Mouse (Mus musculus): ENCODE measurements around the gene Msx3. TPM values are rescaled to one million over a fixed set of nuclear protein-coding genes. Genes with fewer than 3 reads are reported as not detected.

Gene Msx3
- 0.02 and 0.23 TPM in 2 replicates for polyA plus RNA-seq (2012; rRNA removed)

DNA sequence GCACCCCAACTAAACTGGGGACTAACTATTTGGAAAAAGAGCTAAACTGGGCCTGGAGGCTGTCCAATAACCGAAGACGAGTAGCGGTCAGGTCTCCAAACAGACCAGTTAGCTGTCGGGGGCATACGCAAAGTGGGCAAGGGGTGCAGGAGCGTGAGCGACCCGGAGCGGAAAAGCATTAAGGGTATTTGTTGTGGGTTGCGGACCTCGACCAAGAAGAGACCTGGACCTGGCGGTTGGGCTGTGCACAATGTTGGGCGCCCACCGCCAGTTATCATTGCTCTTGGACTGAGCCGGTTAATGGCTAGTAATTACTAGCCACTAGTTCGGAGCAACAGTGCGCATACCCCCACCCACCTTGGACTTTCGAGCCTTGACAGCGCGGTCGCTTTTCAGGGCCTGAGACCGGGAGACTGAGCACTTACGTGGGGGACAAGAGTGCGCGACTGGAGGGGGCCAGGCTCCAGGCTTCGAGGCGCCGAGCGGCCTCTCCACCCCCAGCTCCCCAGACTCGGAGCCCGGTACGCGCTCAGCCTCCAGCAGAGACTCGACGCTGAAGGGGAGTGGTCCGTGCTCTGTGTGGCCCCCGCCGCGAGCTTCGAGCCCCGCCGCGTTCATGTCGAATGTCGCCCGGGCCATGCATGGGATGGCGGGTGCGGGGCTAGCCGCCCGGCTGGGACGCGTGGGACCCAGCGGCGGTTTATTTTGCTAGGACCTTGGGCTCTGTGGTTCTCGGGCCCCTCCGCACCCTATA lies at the start of gene Msx3:
TSS of gene Msx3 (minus strand) at position 729 of the 754 bp plus-strand sequence.

DNA sequence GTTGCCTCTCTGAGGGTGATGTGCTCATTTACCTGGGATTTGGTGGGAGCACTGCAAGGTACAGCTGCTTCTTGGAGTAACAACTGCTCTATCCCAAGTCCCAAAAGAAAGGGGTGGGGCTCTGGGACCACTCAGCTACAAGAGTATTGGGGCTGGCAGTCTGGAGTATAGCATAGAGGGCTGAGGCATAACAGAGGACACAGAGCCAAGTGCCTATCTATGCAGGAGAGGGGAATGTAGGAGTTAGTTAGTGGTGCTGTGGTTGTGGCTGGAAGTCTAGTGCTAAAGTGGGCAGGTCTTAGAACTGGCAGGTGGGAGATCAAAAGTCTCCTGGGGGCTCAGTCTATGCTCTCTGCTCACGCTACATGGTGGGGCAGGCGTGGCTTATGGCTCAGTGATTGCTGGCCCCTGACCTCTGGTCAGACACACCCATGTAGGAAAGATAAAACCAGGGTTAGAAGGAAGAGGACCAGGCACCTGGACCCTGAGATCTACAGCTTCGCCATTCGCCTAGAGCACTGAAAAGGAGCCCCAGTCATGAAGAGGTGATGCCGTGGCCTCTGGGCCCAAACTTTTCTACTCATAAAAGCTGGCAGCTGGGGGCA lies 44.1 kb upstream of the Msx3 start, which contains the start of gene Prap1:
TSS of gene Prap1 (plus strand) at position 472 of the 605 bp plus-strand sequence.

GRCm38 (mm10) chr7:140082242-140082678 lies 33.4 kb upstream of the Msx3 start, which contains the start of gene Caly:
Gene Caly, minus strand, starts transcription at chr7:140082548.

GRCm38 (mm10) chr7:140036281-140037170 lies 12.4 kb downstream of the Msx3 start, which contains the start of the genes Zfp511 and Tubgcp2:
Gene Zfp511, plus strand, starts transcription at chr7:140036391.
Gene Tubgcp2, minus strand, starts transcription at chr7:140036669.

Other genes with a start within 250 kb of the Msx3 start
- gene Adgra1, start 214.9 kb downstream of the Msx3 start, polyA plus RNA-seq (2012; rRNA removed), result 0.53 and 0.76 TPM in 2 replicates
- 0.08 and 0.10 TPM in 2 replicates for gene Kndc1, start 154.4 kb downstream of the Msx3 start, polyA plus RNA-seq (2012; rRNA removed)
- 0.13 TPM in 1 of 2 replicates, not detected in the other for gene Utf1, start 105.3 kb downstream of the Msx3 start, polyA plus RNA-seq (2012; rRNA removed)
- 0.19 TPM in 1 of 2 replicates, not detected in the other for gene 6430531B16Rik, start 70.3 kb downstream of the Msx3 start, polyA plus RNA-seq (2012; rRNA removed)
- gene Adam8, start 56.5 kb downstream of the Msx3 start, polyA plus RNA-seq (2012; rRNA removed), result 3.8 and 6.5 TPM in 2 replicates
- 26.5 and 83.0 TPM in 2 replicates for gene Zfp511, start 12.7 kb downstream of the Msx3 start, polyA plus RNA-seq (2012; rRNA removed)
- gene Tubgcp2, start 12.4 kb downstream of the Msx3 start, polyA plus RNA-seq (2012; rRNA removed), result 4.4 and 5.4 TPM in 2 replicates
- 1.3 and 1.5 TPM in 2 replicates for gene Caly, start 33.5 kb upstream of the Msx3 start, polyA plus RNA-seq (2012; rRNA removed)
- 2.4 and 4.5 TPM in 2 replicates for gene Prap1, start 44.3 kb upstream of the Msx3 start, polyA plus RNA-seq (2012; rRNA removed)
- gene Fuom, start 53.4 kb upstream of the Msx3 start, polyA plus RNA-seq (2012; rRNA removed), result 27.3 and 41.5 TPM in 2 replicates
- 9.9 and 10.1 TPM in 2 replicates for gene Paox, start 66.7 kb upstream of the Msx3 start, polyA plus RNA-seq (2012; rRNA removed)
- 30.1 and 31.6 TPM in 2 replicates for gene Echs1, start 67.4 kb upstream of the Msx3 start, polyA plus RNA-seq (2012; rRNA removed)
- 7.8 and 13.6 TPM in 2 replicates for gene Mtg1, start 88.5 kb upstream of the Msx3 start, polyA plus RNA-seq (2012; rRNA removed)
- gene Sprn, start 105.8 kb upstream of the Msx3 start, polyA plus RNA-seq (2012; rRNA removed), result 0.20 and 1.9 TPM in 2 replicates
- not detected in 2 replicates for gene Olfr522, start 115.7 kb upstream of the Msx3 start, polyA plus RNA-seq (2012; rRNA removed)
- gene Olfr523, start 124.1 kb upstream of the Msx3 start, polyA plus RNA-seq (2012; rRNA removed), result not detected in 2 replicates
- not detected in 2 replicates for gene Olfr524, start 156.9 kb upstream of the Msx3 start, polyA plus RNA-seq (2012; rRNA removed)
- 0.13 and 0.28 TPM in 2 replicates for gene Cd163l1, start 169.2 kb upstream of the Msx3 start, polyA plus RNA-seq (2012; rRNA removed)
- gene 5830411N06Rik, start 198.2 kb upstream of the Msx3 start, polyA plus RNA-seq (2012; rRNA removed), result not detected in 2 replicates